Mouse (Mus musculus) limb, embryonic 12.5 days (tissue): Measurements from ENCODE around the gene Frs2. TPM values are rescaled to one million over a fixed set of nuclear protein-coding genes. Genes with fewer than 3 reads are reported as not detected.
A peak's percentile ranks its signal among the peaks of the same experiment; 100 is the strongest.
"Not testable (repeated sequence)": the region's sequence is repeated elsewhere in the genome, so short reads cannot be mapped to it uniquely, and the experiment has no call there.

Experiments
- ATAC-seq: fragments of 200-750 bp; cut with Nextera tagmentation; 2 replicates; pipeline ENCODE4 v1.8.0; 2017; ENCODE audit warnings: low read depth, moderate TSS enrichment; ENCODE audit not compliant: insufficient number of reproducible peaks, insufficient read depth, low FRiP score, low TSS enrichment
- H3K27ac ChIP-seq: fragments of 300-500 bp; sonication (generic); 2 replicates; pipeline ENCODE4 v1.5.1; 2016; ENCODE audit warnings: mild to moderate bottlenecking, moderate library complexity
- H3K27me3 ChIP-seq: fragments of 300-500 bp; sonication (generic); 2 replicates; pipeline ENCODE4 v1.6.1; 2016; ENCODE audit warnings: mild to moderate bottlenecking, moderate library complexity
- H3K36me3 ChIP-seq: fragments of 300-500 bp; sonication (generic); 2 replicates; pipeline ENCODE4 v1.6.1; 2016; ENCODE audit warnings: mild to moderate bottlenecking, moderate library complexity
- H3K4me1 ChIP-seq: fragments of 300-500 bp; sonication (generic); replicated peaks from 2 replicates; pipeline ENCODE4 v1.6.1; 2016
- H3K4me2 ChIP-seq: fragments of 300-500 bp; sonication (generic); 2 replicates; pipeline ENCODE4 v1.6.1; 2016; ENCODE audit warnings: mild to moderate bottlenecking, moderate library complexity
- H3K4me3 ChIP-seq: fragments of 300-500 bp; sonication (generic); replicated peaks from 2 replicates; pipeline ENCODE4 v1.5.1; 2016; ENCODE audit warnings: mild to moderate bottlenecking
- H3K9ac ChIP-seq: fragments of 300-500 bp; sonication (generic); replicated peaks from 2 replicates; pipeline ENCODE4 v1.6.1; 2016; ENCODE audit warnings: mild to moderate bottlenecking, moderate library complexity
- H3K9me3 ChIP-seq: fragments of 300-500 bp; sonication (generic); 2 replicates; pipeline ENCODE4 v1.6.1; 2016; ENCODE audit warnings: mild to moderate bottlenecking, moderate library complexity
- WGBS: fragments of 180-500 bp; shearing (Covaris S2); methylation state at CpG from one replicate; pipeline ENCODE4 v1.1.7; 2016; 5-methylcytosine and 5-hydroxymethylcytosine counted together
- polyA plus RNA-seq: library from polyadenylated mRNA; unstranded; fragments of >200 nt; fragmentation: Nextera tagmentation; extraction: Ambion mirVana; gene quantifications from 2 replicates; pipeline ENCODE4 v1.2.1, GENCODE M21; 2016

Gene Frs2
- polyA plus RNA-seq, 1 experiment from 2014 or later, result 21.2 TPM

DNA sequence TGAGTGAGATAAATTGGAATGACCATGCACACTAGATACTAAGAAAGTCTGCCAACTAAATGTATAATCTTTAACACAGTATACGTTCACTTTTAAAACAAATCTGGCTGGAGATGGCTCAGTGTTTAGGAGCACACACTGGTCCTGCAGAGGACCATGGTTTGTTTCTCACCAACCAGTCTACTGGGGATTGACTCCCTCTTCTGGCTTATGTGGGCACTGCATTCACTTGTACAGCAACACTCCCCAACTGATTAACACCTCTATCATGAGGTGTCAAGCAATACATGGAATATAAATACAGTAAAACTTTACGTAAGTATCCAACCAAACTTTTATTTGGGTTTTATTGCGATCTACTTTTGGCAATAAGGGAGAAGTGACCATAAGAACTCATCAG is 79.2 kb downstream of the Frs2 start:
- no peaks in the 10 kb centered on the region for H3K4me1 ChIP-seq
- no peak overlapping the region for H3K9ac ChIP-seq
- ATAC-seq, result no peak
- no peak overlapping the region for H3K4me2 ChIP-seq
- H3K4me3 ChIP-seq, result no peak overlapping the region
- H3K27me3 ChIP-seq, result no peaks in the 10 kb centered on the region
- peaks cover 49% of the 10 kb centered on the region for H3K36me3 ChIP-seq
- no peaks in the 10 kb centered on the region for H3K9me3 ChIP-seq
- no peak overlapping the region for H3K27ac ChIP-seq
- 97% methylated on average over 3 of the region's 3 CpGs for WGBS

DNA sequence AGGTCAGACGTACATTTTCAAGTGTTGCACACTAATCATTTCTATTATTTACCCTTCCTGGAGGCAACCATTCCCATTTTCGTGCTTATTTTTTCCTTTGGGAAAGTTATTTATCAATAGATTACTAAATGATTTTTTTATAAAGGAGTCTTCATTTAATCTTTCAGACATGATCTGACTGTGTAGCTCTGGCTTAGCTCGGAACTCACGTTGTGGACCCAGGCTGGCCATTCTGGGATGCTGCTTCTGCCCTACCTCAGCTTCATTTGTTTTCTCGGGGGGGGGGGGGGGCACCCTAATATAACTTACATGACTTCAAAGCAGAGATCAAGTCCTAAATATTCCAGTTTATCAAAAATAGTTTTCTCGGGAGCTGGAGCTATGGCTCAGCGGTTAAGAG is 84.3 kb downstream of the Frs2 start:
- 0 out of 2 replicates have a peak, but pooled peaks have one; percentile 17 for ATAC-seq
- H3K4me2 ChIP-seq, result peak overlapping the region; percentile 52
- WGBS, result 12% methylated on average over 7 of the region's 7 CpGs
- no peaks in the 10 kb centered on the region for H3K27me3 ChIP-seq
- H3K4me1 ChIP-seq, result peaks cover 10% of the 10 kb centered on the region; the same call in 1 of the 2 replicates
- H3K36me3 ChIP-seq, result peaks cover 34% of the 10 kb centered on the region
- peak overlapping the region; percentile 82 for H3K27ac ChIP-seq
- H3K9ac ChIP-seq, result no peak overlapping the region; the same call in 1 of the 2 replicates
- H3K9me3 ChIP-seq, result no peaks in the 10 kb centered on the region
- H3K4me3 ChIP-seq, result peak overlapping the region; percentile 91

DNA sequence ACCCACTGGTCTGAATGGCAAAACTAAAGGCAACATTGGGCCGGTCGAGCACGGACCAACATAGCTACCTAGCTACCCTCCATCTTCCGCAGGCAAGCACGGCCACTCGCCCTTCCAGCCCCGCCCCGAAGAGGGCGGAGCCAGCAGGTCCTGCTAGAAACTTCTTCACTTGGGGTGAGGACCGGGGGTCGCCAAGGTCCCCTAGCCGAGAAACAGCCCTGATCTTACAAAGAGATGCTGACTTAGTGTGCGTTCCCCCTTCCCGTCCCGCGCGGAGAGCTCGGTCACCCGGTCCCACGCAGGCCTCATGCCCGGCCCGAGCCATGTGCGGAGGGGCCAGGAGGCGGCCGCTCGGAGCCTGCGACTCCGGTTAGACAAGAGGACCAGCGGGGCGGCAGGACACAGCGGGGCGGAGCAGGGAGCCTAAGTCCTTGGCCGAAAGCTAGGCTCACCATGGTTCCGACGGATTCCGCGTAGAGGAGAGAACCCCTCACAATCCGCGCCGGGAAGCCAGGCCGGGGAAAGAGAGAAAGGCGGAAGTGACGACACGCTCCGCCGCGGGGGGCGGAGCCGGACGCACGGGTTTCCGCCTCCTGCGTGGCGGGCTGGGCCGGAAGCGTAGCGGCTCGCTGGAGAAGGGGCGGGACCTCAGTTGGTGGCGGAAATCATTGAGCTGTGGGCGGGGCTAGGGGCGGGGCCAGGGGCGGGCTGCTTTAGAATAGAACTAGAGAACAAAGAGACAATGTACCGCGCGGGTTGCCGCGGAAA is 84.9 kb downstream of the Frs2 start, which contains the start of gene Cct2:
Cct2 (minus strand) TSS at position 561 of the 768 bp plus-strand sequence.
- peak within 1 kb of the TSS; percentile 91 for H3K4me3 ChIP-seq
- peak; percentile 85 for ATAC-seq
- H3K4me1 ChIP-seq, result peaks cover 13% of the 10 kb centered on the region
- peaks cover 38% of the 10 kb centered on the region for H3K36me3 ChIP-seq
- H3K9ac ChIP-seq, result peak within 1 kb of the TSS; percentile 86
- no peaks in the 10 kb centered on the region for H3K9me3 ChIP-seq
- H3K4me2 ChIP-seq, result peak within 1 kb of the TSS; percentile 93
- 1% methylated on average over 67 of the region's 68 CpGs for WGBS
- no peaks in the 10 kb centered on the region for H3K27me3 ChIP-seq
- peak within 1 kb of the TSS; percentile 91 for H3K27ac ChIP-seq

DNA sequence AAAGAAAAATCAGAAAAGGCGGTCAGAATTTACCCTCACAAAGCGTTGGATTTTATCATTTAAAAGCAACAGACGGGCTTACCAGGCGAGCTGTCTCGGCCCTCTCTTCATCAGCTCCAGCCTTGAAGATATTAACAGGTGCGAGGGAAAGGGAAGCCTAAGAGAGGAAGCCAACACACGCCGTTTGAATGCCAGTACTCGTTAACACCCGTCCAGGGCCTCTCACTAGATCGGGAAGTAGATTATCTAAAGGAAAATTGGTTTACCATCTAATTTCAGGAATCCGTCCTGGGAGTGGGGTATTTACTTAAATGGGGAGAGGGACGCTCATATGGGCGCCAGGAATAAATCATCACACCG is 85.5 kb downstream of the Frs2 start:
- H3K4me3 ChIP-seq, result peak overlapping the region; percentile 91
- H3K27ac ChIP-seq, result peak overlapping the region; percentile 91
- H3K4me2 ChIP-seq, result peak overlapping the region; percentile 93
- no peaks in the 10 kb centered on the region for H3K9me3 ChIP-seq
- peaks cover 43% of the 10 kb centered on the region for H3K36me3 ChIP-seq
- WGBS, result 4% methylated on average over 15 of the region's 15 CpGs
- H3K9ac ChIP-seq, result peak overlapping the region; percentile 86
- no peaks in the 10 kb centered on the region for H3K27me3 ChIP-seq
- ATAC-seq, result no peak
- peaks cover 13% of the 10 kb centered on the region for H3K4me1 ChIP-seq

DNA sequence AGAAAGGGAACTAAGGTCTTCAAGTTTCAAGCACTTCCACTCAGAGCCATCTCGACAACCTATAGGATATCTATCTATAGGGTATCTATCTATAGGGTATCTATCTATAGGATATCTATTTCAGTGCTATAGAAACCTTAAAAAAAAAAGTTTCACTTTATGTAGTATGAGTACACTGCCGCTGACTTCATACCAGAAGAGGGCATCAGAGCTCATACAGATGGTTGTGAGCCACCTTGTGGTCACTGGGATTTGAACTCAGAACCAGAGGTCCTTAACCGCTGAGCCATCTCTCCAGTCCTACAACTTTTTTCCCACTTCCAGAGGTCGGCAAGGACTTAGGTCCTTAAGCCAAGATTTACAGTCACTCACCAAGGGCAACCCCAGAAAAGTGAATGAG is 92.7 kb downstream of the Frs2 start:
- Histone ChIP-seq H3K27ac (no peak overlapping the region), H3K9ac (no peak overlapping the region), H3K36me3 (peaks cover 100% of the 10 kb centered on the region), H3K4me3 (no peak overlapping the region), H3K4me2 (no peak overlapping the region), H3K9me3 (no peaks in the 10 kb centered on the region), H3K27me3 (no peaks in the 10 kb centered on the region), H3K4me1 (peaks cover 8% of the 10 kb centered on the region)
- no peak for ATAC-seq
- 89% methylated on average over 4 of the region's 4 CpGs for WGBS

DNA sequence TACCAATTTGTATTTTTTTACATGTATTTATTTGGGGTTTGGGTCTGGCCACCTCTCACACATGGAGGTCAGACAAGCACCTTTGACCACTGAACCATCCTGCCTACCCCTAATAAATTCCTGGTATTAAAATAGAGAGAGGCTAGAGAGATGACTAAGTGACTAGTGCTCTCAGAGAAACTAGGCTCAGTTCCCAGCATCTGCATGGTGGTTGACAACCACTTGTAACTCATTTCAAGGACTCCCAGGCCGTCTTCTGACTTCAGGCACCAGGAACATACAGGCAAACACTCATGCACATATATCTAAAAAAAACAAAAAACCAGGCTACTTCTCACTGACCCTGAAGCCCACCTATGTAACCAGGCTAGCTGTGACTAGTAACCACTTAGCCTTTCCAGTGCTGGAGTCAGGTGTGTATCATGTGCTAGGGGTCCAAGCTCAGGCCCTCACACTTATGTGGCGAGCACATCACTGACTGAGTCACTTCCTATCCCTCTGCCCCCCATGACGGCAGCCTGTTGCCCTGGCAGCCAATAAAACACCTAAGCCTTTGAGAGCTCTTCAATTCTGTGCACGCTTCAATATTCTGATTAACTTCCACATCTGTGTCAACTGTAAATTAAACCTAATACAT is 98.3 kb downstream of the Frs2 start:
- Histone ChIP-seq H3K9ac (no peak overlapping the region), H3K27me3 (no peaks in the 10 kb centered on the region), H3K9me3 (no peaks in the 10 kb centered on the region), H3K27ac (no peak overlapping the region), H3K4me1 (peaks cover 34% of the 10 kb centered on the region), H3K4me3 (no peak overlapping the region), H3K4me2 (no peak overlapping the region), H3K36me3 (peaks cover 64% of the 10 kb centered on the region)
- no peak for ATAC-seq
- WGBS, result 77% methylated on average over 4 of the region's 4 CpGs

DNA sequence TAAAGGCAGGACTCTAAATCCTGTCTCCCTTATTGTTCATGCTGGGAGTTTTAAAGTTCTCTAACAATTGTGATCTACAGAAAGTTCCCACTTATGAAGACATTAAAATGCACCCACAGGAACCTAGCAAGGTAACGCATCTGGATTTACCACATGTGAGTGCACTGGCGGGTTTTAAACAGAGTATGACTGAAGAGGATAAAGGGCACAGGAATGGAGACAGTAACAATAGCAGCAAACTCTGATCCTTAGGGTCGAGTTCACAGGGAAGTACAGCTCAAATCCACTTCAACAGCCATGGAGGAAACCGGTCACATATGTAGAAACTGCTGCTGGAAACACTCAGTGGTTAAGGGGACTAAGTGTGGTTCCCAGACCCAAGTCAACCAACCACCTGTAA is 99.1 kb downstream of the Frs2 start:
- H3K36me3 ChIP-seq, result peaks cover 56% of the 10 kb centered on the region
- no peaks in the 10 kb centered on the region for H3K9me3 ChIP-seq
- H3K4me1 ChIP-seq, result peaks cover 34% of the 10 kb centered on the region
- no peak overlapping the region for H3K27ac ChIP-seq
- H3K9ac ChIP-seq, result no peak overlapping the region
- H3K27me3 ChIP-seq, result no peaks in the 10 kb centered on the region
- ATAC-seq, result no peak
- no peak overlapping the region for H3K4me2 ChIP-seq
- WGBS, result 82% methylated on average over 4 of the region's 4 CpGs
- H3K4me3 ChIP-seq, result no peak overlapping the region

DNA sequence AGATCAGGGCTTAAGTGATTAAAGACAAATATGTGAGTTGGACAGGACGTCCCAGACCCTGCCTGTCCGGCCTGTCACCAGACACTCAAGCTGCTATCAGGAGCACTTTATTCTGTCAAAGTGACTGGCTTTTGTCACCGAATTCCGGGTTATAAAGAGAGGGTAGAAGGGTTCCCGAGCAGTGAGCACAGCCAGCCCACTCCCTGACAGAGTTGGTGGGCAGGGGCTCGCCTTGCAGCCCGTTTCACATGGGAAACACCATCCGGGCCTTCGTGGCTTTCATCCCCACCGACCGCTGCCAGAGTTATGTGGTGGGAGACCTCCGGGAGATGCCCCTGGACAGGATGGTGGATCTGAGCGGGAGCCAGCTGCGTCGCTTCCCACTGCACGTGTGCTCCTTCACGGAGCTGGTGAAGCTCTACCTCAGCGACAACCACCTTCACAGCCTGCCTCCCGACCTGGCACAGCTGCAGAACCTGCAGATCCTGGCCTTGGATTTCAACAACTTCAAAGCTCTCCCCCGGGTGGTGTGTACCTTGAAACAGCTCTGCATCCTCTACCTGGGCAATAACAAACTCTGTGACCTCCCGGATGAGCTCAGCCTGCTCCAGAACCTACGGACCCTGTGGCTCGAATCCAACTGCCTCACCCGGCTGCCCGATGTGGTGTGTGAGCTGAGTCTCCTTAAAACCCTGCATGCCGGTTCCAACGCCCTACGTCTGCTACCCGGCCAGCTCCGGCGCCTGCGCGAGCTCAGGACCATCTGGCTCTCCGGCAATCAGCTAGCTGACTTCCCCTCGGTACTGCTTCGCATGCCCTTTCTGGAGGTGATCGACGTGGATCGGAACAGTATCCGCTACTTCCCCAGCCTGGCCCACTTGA is 102.9 kb downstream of the Frs2 start, which contains the start of gene Lrrc10:
Lrrc10 (plus strand) TSS at position 167 of the 882 bp plus-strand sequence.
- H3K4me3 ChIP-seq, result peak within 1 kb of the TSS; percentile 16; the same call in 1 of the 2 replicates
- H3K36me3 ChIP-seq, result peaks cover 17% of the 10 kb centered on the region
- H3K4me1 ChIP-seq, result peaks cover 42% of the 10 kb centered on the region
- no peaks in the 10 kb centered on the region for H3K27me3 ChIP-seq
- peak within 1 kb of the TSS; percentile 28; the same call in 1 of the 2 replicates for H3K9ac ChIP-seq
- peak within 1 kb of the TSS; percentile 46 for H3K4me2 ChIP-seq
- H3K9me3 ChIP-seq, result no peaks in the 10 kb centered on the region
- WGBS, result 35% methylated on average over 40 of the region's 40 CpGs
- H3K27ac ChIP-seq, result no peak within 1 kb of the TSS
- ATAC-seq, result no peak

DNA sequence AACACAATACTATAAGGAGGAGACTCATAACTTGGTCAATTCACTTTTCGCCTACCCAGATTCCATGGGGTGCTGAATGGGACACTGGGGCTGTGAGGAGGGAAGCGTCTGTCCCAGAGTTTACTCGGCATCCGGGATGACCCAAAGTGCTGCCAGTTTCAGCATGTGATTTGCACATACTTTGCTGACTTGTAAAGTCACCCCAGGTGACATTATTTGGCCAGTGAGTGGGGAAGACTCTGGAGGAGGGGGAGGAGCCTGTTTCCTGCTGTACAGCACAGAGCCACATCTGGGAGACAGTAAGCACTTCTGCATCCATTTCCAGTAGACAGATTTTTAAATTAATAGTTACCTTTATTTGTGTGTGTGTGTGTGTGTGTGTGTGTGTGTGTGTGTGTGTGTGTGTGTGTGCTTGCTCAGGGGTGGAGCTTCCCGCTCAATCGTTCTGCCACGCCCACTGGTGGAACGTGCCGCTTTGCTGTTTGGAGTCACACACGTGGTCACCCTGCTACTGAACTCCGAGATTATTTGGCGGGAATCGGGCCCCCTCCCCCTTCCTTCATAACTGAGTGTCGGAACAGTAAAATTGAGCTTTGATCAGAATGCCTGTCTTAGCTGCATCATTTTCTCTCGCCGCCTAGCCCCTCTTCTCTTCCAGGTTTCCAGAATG is 104.7 kb downstream of the Frs2 start:
- Histone ChIP-seq H3K4me1 (peaks cover 30% of the 10 kb centered on the region), H3K4me2 (peak overlapping the region; percentile 37)
- H3K9ac ChIP-seq, H3K27me3 ChIP-seq, H3K27ac ChIP-seq, H3K36me3 ChIP-seq, H3K4me3 ChIP-seq, ATAC-seq, H3K9me3 ChIP-seq: not testable (repeated sequence)
- WGBS, result 47% methylated on average over 14 of the region's 16 CpGs

DNA sequence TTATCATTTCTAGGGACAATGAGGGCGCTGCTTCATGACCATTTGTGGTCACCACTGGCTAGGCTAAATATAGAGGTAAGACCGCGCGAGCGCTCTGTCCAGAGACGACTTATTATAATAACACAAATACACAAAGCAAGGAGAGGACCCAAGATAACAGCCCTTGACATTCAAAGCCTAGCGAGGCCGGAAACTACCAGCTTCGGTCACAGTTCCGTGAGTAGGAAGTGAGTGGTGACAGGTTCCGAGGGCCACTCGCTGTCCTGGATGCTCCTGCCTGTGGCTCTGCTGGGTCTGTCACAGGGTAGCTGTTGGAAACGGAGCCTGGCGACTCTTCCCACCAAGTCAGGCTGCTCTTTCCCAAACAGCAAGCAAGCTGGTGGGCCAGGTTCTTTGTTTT is 106.0 kb downstream of the Frs2 start:
- Histone ChIP-seq H3K4me2 (no peak overlapping the region), H3K36me3 (no peaks in the 10 kb centered on the region), H3K4me1 (peaks cover 27% of the 10 kb centered on the region), H3K4me3 (no peak overlapping the region), H3K27ac (no peak overlapping the region), H3K9ac (no peak overlapping the region), H3K9me3 (no peaks in the 10 kb centered on the region), H3K27me3 (no peaks in the 10 kb centered on the region)
- WGBS, result 92% methylated on average over 14 of the region's 14 CpGs
- no peak for ATAC-seq
